Mouse (Mus musculus) E14TG2a.4 (cell line): ENCODE results near the gene Cux2.

Experiments used
- H3K27me3 ChIP-seq: 2 replicates; pipeline ENCODE4 v1.6.1; 2014; ENCODE audit warnings: low read length, control low read depth; ENCODE audit not compliant: insufficient read depth
- H3K36me3 ChIP-seq: 2 replicates; pipeline ENCODE4 v1.6.1; 2014; ENCODE audit warnings: low read length, control low read depth; ENCODE audit not compliant: insufficient read depth
- H3K4me1 ChIP-seq: replicated peaks from 2 replicates; pipeline ENCODE4 v1.6.1; 2014; ENCODE audit warnings: low read depth, low read length, control low read depth
- H3K4me3 ChIP-seq: replicated peaks from 2 replicates; pipeline ENCODE4 v1.5.1; 2014; ENCODE audit warnings: mild to moderate bottlenecking, low read length
- H3K9me3 ChIP-seq: 2 replicates; pipeline ENCODE4 v1.6.1; 2014; ENCODE audit warnings: low read length, control low read depth
- CTCF ChIP-seq: conservative IDR thresholded peaks from 2 replicates; pipeline ENCODE4 v1.5.1; 2014; ENCODE audit warnings: low read length
- NANOG ChIP-seq: IDR thresholded peaks from 2 replicates; pipeline ENCODE4 v1.6.1; 2014; ENCODE audit warnings: borderline replicate concordance, low read length, mixed read lengths
- POU5F1 ChIP-seq: IDR thresholded peaks from 2 replicates; pipeline ENCODE4 v1.6.1; 2014; ENCODE audit warnings: low read length, borderline replicate concordance

Gene Cux2

DNA sequence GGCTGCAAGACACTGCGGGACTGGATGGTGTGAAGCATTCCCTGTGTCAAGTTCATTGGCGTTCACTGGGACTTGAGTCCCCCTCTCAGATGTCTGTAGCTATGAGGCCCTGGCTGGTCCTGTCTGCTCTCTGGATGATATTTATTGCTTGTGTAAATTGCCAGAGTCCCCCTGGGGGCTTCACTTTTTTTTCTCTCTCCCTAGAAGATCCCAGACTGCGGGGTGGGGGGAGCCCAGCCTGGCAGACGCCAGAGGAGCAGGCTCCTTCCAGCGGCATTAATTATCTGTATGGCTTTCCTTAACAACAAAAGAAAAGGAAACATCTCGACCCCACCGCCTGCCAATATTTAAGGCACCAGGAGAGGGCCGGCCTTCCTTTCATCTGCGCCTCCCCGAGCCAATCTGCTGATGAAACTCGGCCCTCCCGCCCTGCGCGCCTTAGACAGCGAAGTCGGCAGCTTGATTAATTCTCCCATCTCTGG, 68.2 kb downstream of the Cux2 start:
- TF ChIP-seq POU5F1: no peak
- TF ChIP-seq NANOG: no peak
- TF ChIP-seq CTCF: no peak
- Histone ChIP-seq H3K4me1 (peaks cover 12% of the 10 kb centered on the region), H3K9me3 (no peaks in the 10 kb centered on the region)

GRCm38 (mm10) chr5:121976331-121976730, 73.6 kb downstream of the Cux2 start:
- peaks cover 2% of the 10 kb centered on the region; the same call in 1 of the 2 replicates for H3K27me3 ChIP-seq
- peaks cover 18% of the 10 kb centered on the region for H3K4me1 ChIP-seq
- H3K4me3 ChIP-seq: no peak overlapping the region
- H3K36me3 ChIP-seq: no peaks in the 10 kb centered on the region
- H3K9me3 ChIP-seq: peaks cover 5% of the 10 kb centered on the region; the same call in 1 of the 2 replicates
- TF ChIP-seq POU5F1 (no peak), CTCF (no peak), NANOG (no peak)

More for the DNA sequence above, 68.2 kb downstream of the Cux2 start:
- H3K4me3 ChIP-seq: peak overlapping the region; percentile 42
- no peaks in the 10 kb centered on the region for H3K36me3 ChIP-seq
- H3K27me3 ChIP-seq: peaks cover 4% of the 10 kb centered on the region; the same call in 1 of the 2 replicates

DNA sequence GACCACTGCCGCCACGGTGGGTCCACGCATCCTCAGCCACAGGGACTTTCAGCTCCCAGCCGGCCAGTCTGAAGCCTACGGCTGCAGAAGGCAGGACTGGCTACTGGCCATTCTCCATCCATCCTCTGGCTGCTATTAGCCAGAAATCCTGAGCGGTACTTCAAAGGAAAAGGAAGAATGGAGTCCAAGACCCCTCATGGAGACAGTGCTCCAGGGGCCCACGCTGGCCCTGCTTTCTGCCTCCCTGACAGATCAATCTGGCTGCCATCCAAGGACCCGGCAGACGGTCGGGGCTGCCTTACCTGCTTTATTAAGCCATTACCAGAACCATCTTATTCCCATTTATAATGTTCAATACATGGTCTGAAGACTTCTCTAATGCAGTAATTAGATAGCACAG, 76.4 kb downstream of the Cux2 start:
- Histone ChIP-seq H3K27me3 (no peaks in the 10 kb centered on the region), H3K4me3 (no peak overlapping the region), H3K36me3 (no peaks in the 10 kb centered on the region), H3K9me3 (peaks cover 5% of the 10 kb centered on the region; the same call in 1 of the 2 replicates), H3K4me1 (peaks cover 17% of the 10 kb centered on the region)
- TF ChIP-seq CTCF: no peak
- no peak for TF ChIP-seq POU5F1
- TF ChIP-seq NANOG: no peak

DNA sequence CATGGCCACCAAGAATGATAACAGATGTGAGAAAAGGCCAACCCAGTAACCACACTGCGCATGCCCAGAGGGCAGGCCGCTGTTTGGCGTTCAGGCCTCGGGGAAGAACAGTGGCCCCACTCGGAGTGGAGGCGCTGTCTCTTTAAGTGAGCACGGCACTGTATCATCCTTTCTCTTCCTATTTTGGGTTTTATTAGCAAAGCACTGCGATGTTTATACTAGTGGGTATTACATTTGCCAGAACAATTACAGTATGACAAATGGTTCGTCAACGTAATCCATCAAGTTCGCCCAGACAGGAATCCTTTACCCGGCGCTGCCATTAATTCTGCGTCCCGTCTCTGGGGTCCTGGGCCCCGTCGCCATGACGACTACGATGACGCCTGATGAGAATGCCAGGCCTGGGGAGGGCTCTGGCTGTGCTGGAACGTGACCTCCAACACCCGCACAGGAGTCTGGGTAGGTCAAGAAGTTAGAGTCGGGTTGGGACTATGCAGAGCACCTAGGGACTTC, 77.2 kb downstream of the Cux2 start:
- Histone ChIP-seq H3K36me3 (no peaks in the 10 kb centered on the region), H3K27me3 (no peaks in the 10 kb centered on the region), H3K4me3 (peak overlapping the region; percentile 29; the same call in 1 of the 2 replicates), H3K9me3 (peaks cover 5% of the 10 kb centered on the region; the same call in 1 of the 2 replicates), H3K4me1 (peaks cover 17% of the 10 kb centered on the region)
- TF ChIP-seq NANOG (no peak), POU5F1 (no peak), CTCF (no peak)

GRCm38 (mm10) chr5:121968999-121969398, 80.9 kb downstream of the Cux2 start:
- no peak overlapping the region for H3K4me3 ChIP-seq
- no peaks in the 10 kb centered on the region for H3K27me3 ChIP-seq
- TF ChIP-seq POU5F1 (no peak), NANOG (no peak), CTCF (no peak)
- H3K9me3 ChIP-seq: peaks cover 5% of the 10 kb centered on the region; the same call in 1 of the 2 replicates
- H3K36me3 ChIP-seq: no peaks in the 10 kb centered on the region
- peaks cover 22% of the 10 kb centered on the region for H3K4me1 ChIP-seq

- no peak for TF ChIP-seq CTCF
- no peak for TF ChIP-seq NANOG
- no peak for TF ChIP-seq POU5F1
- H3K4me1 ChIP-seq: peaks cover 20% of the 10 kb centered on the region
- H3K36me3 ChIP-seq: no peaks in the 10 kb centered on the region
- no peak overlapping the region for H3K4me3 ChIP-seq
- peaks cover 1% of the 10 kb centered on the region; the same call in 1 of the 2 replicates for H3K27me3 ChIP-seq
- peaks cover 5% of the 10 kb centered on the region; the same call in 1 of the 2 replicates for H3K9me3 ChIP-seq
Measured at GRCm38 (mm10) chr5:121968416-121968815, 81.5 kb downstream of the Cux2 start.

DNA sequence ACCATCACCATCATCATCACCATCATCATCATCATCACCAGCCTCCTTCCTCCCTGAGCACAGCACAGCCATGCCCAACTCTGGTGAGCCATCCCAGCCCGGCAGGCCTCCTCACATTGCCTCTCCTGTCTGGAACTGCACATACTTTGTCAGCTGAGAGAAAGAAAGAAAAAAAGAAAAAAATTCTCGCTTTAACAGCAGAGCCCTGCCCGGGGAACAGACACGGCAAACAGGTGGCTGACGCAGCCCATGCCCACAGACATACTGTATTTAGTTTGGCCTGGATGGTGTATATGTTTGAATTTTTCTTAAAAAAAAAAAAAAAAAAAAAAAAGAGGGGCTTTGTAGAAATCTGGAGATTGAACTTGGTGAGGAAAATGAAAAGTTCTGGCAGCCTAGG, 82.4 kb downstream of the Cux2 start:
- H3K4me1 ChIP-seq: peaks cover 11% of the 10 kb centered on the region
- H3K36me3 ChIP-seq: no peaks in the 10 kb centered on the region
- no peak for TF ChIP-seq CTCF
- H3K9me3 ChIP-seq: peaks cover 5% of the 10 kb centered on the region; the same call in 1 of the 2 replicates
- no peak overlapping the region for H3K4me3 ChIP-seq
- H3K27me3 ChIP-seq: peaks cover 2% of the 10 kb centered on the region; the same call in 1 of the 2 replicates

- H3K9me3 ChIP-seq: peaks cover 5% of the 10 kb centered on the region; the same call in 1 of the 2 replicates
- peaks cover 2% of the 10 kb centered on the region; the same call in 1 of the 2 replicates for H3K27me3 ChIP-seq
- peaks cover 9% of the 10 kb centered on the region for H3K4me1 ChIP-seq
- peak overlapping the region; percentile 17; the same call in 1 of the 2 replicates for H3K4me3 ChIP-seq
- no peaks in the 10 kb centered on the region for H3K36me3 ChIP-seq
- no peak for TF ChIP-seq CTCF
- TF ChIP-seq NANOG: no peak
- TF ChIP-seq POU5F1: no peak
Measured at GRCm38 (mm10) chr5:121966940-121967339, 83.0 kb downstream of the Cux2 start.

DNA sequence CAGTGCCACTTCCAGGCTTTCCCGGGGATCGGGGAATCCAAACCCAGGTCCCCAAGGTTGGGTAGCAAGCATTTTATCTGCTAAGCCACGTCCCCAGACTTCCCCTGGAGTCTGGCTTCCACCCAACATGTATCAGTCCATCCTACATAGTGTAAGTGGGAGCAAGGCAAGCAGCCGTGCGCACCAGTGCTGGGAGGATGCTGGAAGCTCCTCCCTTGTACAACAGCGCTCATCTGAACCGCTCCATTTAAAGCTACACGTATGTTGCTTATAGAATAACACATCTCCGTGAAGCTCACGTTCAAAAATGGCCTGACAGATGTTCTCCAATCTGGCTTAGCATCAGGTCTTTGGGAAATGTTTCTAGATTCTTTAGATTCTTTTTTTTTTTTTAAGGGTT, 86.9 kb downstream of the Cux2 start:
- Histone ChIP-seq H3K4me1 (peaks cover 9% of the 10 kb centered on the region), H3K9me3 (no peaks in the 10 kb centered on the region), H3K36me3 (no peaks in the 10 kb centered on the region), H3K4me3 (no peak overlapping the region), H3K27me3 (peaks cover 2% of the 10 kb centered on the region; the same call in 1 of the 2 replicates)
- TF ChIP-seq NANOG (no peak), POU5F1 (no peak), CTCF (no peak)
